Mouse (Mus musculus) CD4-positive helper T cell, adult 2 months (primary cell): ENCODE data around the gene Fut11.

Source experiments
- DNase-seq: peaks from one replicate; pipeline ENCODE4 v3.0.0-alpha.2; 2012; ENCODE audit warnings: low read depth, missing footprints, low spot score

Gene Fut11

GRCm38 (mm10) chr14:20718443-20718842 is 23.7 kb downstream of the Fut11 start:
- no peak for DNase-seq

- no peak for DNase-seq
Observed at GRCm38 (mm10) chr14:20719767-20720166, 25.0 kb downstream of the Fut11 start.

GRCm38 (mm10) chr14:20721371-20721770 is 26.6 kb downstream of the Fut11 start:
- no peak for DNase-seq

GRCm38 (mm10) chr14:20723006-20723405 is 28.2 kb downstream of the Fut11 start:
- DNase-seq, result no peak

GRCm38 (mm10) chr14:20724043-20724442 is 29.3 kb downstream of the Fut11 start:
- DNase-seq, result peak; percentile 42

- no peak for DNase-seq
Observed at GRCm38 (mm10) chr14:20725660-20726339, 31.0 kb downstream of the Fut11 start.

- DNase-seq, result no peak
Observed at GRCm38 (mm10) chr14:20729871-20730270, 35.1 kb downstream of the Fut11 start.

GRCm38 (mm10) chr14:20730853-20731602 is 36.3 kb downstream of the Fut11 start:
- DNase-seq, result no peak

GRCm38 (mm10) chr14:20733041-20733951 is 38.5 kb downstream of the Fut11 start:
- peak; percentile 18 for DNase-seq

GRCm38 (mm10) chr14:20733952-20734774 is 39.4 kb downstream of the Fut11 start, which contains the start of gene Ndst2:
Gene Ndst2 (minus strand): TSS chr14:20734562.
- DNase-seq, result peak; percentile 90

GRCm38 (mm10) chr14:20735052-20735451 is 40.3 kb downstream of the Fut11 start:
- no peak for DNase-seq

- DNase-seq, result no peak
Observed at GRCm38 (mm10) chr14:20735892-20736390, 41.2 kb downstream of the Fut11 start.

- peak; percentile 29 for DNase-seq
Observed at GRCm38 (mm10) chr14:20737306-20737705, 42.5 kb downstream of the Fut11 start.

GRCm38 (mm10) chr14:20738511-20738910 is 43.7 kb downstream of the Fut11 start:
- DNase-seq, result no peak

GRCm38 (mm10) chr14:20741301-20741700 is 46.5 kb downstream of the Fut11 start:
- no peak for DNase-seq

- no peak for DNase-seq
Observed at GRCm38 (mm10) chr14:20743614-20744013, 48.8 kb downstream of the Fut11 start.

- no peak for DNase-seq
Observed at GRCm38 (mm10) chr14:20746935-20747334, 52.2 kb downstream of the Fut11 start.

GRCm38 (mm10) chr14:20748388-20748787 is 53.6 kb downstream of the Fut11 start:
- DNase-seq, result no peak

- no peak for DNase-seq
Observed at GRCm38 (mm10) chr14:20749494-20750051, 54.8 kb downstream of the Fut11 start.

- no peak for DNase-seq
Observed at GRCm38 (mm10) chr14:20750503-20750902, 55.7 kb downstream of the Fut11 start.
